Mouse (Mus musculus) lung, embryonic 15.5 days (tissue): ENCODE measurements around the gene Adamtsl5. TPM values are rescaled to one million over a fixed set of nuclear protein-coding genes. Genes with fewer than 3 reads are reported as not detected.

Experiments used
- ATAC-seq: fragments of 200-750 bp; cut with Nextera tagmentation; 2 replicates; pipeline ENCODE4 v1.8.0; 2017; ENCODE audit warnings: moderate number of reproducible peaks, borderline replicate concordance; ENCODE audit not compliant: low FRiP score, low TSS enrichment; ENCODE audit errors: extremely low read depth
- H3K27ac ChIP-seq: fragments of 300-500 bp; sonication (generic); 2 replicates; pipeline ENCODE4 v1.5.1; 2015; ENCODE audit warnings: moderate library complexity, mild to moderate bottlenecking, inconsistent platforms
- H3K27me3 ChIP-seq: fragments of 300-500 bp; sonication (generic); 2 replicates; pipeline ENCODE4 v1.6.1; 2015; ENCODE audit warnings: inconsistent platforms
- H3K36me3 ChIP-seq: fragments of 300-500 bp; sonication (generic); 2 replicates; pipeline ENCODE4 v1.6.1; 2015; ENCODE audit warnings: inconsistent platforms
- H3K4me1 ChIP-seq: fragments of 300-500 bp; sonication (generic); 2 replicates; pipeline ENCODE4 v1.6.1; 2015; ENCODE audit warnings: inconsistent platforms
- H3K4me2 ChIP-seq: fragments of 300-500 bp; sonication (generic); 2 replicates; pipeline ENCODE4 v1.6.1; 2015; ENCODE audit warnings: inconsistent platforms, mild to moderate bottlenecking, moderate library complexity
- H3K4me3 ChIP-seq: fragments of 300-500 bp; sonication (generic); 2 replicates; pipeline ENCODE4 v1.5.1; 2015; ENCODE audit warnings: mild to moderate bottlenecking, inconsistent platforms
- H3K9ac ChIP-seq: fragments of 300-500 bp; sonication (generic); 2 replicates; pipeline ENCODE4 v1.6.1; 2015; ENCODE audit warnings: inconsistent platforms
- H3K9me3 ChIP-seq: fragments of 300-500 bp; sonication (generic); 2 replicates; pipeline ENCODE4 v1.6.1; 2016; ENCODE audit warnings: inconsistent platforms
- WGBS: fragments of 180-500 bp; shearing (Covaris S2); methylation state at CpG from one replicate; pipeline ENCODE4 v1.1.7; 2015; 5-methylcytosine and 5-hydroxymethylcytosine counted together
- polyA plus RNA-seq: library from polyadenylated mRNA; unstranded; fragments of >200 nt; fragmentation: Nextera tagmentation; extraction: Ambion mirVana; gene quantifications from 2 replicates; pipeline ENCODE4 v1.2.1, GENCODE M21; 2015

Gene Adamtsl5
- polyA plus RNA-seq, 1 experiment from 2014 or later, result 3.4 TPM

DNA sequence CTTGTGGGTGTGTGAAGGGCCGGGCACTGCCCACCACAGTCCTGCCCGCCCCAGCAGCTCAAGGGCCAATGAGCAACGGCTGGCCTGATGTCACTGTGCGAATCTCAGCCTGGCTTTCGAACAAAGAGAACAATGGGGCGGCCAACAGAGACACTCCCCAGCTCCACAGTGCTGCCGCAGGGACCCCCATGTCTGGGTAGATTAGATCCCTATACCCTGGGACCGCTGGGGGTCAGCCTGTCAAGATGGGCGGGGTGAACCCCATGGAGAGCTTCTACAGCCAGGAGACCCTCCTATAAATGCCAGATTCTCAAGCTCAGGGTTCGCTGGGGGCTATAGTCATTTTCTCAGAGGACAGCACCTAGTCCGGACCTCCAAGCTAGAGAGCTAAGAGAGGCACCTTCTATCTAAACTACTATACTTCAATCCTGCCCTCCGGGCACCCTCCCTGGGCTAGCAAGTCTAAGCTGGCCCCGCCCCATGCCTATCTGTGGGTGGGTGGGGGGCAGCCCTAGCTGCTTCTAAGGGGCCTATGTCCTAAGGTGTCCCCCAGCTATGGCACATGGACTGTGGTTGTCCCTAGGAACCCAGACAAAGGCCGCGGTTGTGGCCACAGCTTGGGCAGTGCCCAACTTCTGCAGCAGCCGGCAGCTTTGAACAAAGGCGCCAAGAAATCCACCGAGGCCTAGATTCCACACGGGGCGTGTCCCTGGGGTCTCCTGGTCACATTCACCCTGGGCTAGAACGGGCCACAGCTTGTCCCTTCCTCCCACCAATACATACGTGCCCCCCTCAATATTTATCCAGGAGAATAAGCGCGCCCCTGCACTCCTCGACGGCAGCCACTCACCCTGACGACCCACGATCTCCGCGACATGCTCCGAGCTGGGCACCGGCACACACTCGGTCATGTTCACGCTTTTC lies 37.9 kb upstream of the Adamtsl5 start:
- Histone ChIP-seq H3K9me3 (no peaks in the 10 kb centered on the region), H3K4me3 (peak overlapping the region; percentile 90), H3K27me3 (no peaks in the 10 kb centered on the region), H3K4me1 (peaks cover 32% of the 10 kb centered on the region), H3K27ac (peak overlapping the region; percentile 85), H3K4me2 (peak overlapping the region; percentile 98), H3K36me3 (peaks cover 28% of the 10 kb centered on the region), H3K9ac (peak overlapping the region; percentile 96)
- under 1% methylated on average over 34 of the region's 34 CpGs for WGBS
- peak; percentile 43; the same call in 1 of the 2 replicates for ATAC-seq

DNA sequence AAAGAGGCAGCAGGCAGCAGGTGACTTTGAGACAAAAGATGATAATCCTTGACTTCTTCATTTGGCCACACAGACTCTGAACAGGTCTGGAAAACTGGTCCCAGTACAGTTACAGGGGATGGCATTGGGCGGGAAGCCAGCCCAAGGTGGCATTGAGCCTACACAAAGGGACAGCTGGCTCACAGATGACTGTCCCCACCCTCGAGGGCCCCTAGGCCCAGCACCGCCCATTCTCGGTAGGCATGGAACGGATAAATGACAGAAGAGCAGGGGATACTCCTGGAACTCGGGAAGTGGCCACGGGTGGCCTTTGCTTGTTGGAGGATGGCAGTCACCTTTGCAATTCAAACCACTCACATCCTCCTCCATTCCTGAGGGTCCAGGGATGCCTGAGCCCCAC lies 37.1 kb upstream of the Adamtsl5 start:
- ATAC-seq, result no peak
- Histone ChIP-seq H3K36me3 (peaks cover 29% of the 10 kb centered on the region), H3K4me2 (peak overlapping the region; percentile 98), H3K27me3 (no peaks in the 10 kb centered on the region), H3K27ac (0 out of 2 replicates have a peak overlapping the region, but pooled peaks have one; percentile 13), H3K4me3 (peak overlapping the region; percentile 90), H3K4me1 (peaks cover 32% of the 10 kb centered on the region), H3K9me3 (no peaks in the 10 kb centered on the region), H3K9ac (peak overlapping the region; percentile 96)
- 18% methylated on average over 7 of the region's 7 CpGs for WGBS

DNA sequence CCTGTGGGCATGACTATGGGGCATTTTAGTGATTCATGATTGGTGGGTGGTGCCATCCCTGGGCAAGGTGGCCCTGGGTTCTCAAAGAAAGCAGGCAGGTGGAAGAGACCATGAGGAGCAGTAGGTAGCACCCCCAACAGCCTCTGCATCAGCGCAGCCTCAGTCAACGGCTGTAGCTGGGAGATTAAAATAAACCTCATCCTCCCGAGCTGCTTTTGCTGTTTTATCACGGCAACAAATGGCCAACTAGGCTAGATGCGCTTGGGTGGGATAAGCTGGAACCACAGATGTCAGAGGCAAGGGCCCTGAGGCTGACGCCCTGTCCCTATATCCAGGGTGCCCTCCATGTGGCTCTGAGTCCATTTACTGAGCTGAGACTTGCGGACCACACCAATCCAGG lies 36.5 kb upstream of the Adamtsl5 start:
- Histone ChIP-seq H3K4me3 (peak overlapping the region; percentile 90), H3K9ac (peak overlapping the region; percentile 96), H3K4me2 (peak overlapping the region; percentile 98), H3K36me3 (peaks cover 34% of the 10 kb centered on the region), H3K27ac (no peak overlapping the region), H3K9me3 (no peaks in the 10 kb centered on the region), H3K4me1 (peaks cover 32% of the 10 kb centered on the region), H3K27me3 (no peaks in the 10 kb centered on the region)
- ATAC-seq, result no peak
- 69% methylated on average over 7 of the region's 7 CpGs for WGBS

DNA sequence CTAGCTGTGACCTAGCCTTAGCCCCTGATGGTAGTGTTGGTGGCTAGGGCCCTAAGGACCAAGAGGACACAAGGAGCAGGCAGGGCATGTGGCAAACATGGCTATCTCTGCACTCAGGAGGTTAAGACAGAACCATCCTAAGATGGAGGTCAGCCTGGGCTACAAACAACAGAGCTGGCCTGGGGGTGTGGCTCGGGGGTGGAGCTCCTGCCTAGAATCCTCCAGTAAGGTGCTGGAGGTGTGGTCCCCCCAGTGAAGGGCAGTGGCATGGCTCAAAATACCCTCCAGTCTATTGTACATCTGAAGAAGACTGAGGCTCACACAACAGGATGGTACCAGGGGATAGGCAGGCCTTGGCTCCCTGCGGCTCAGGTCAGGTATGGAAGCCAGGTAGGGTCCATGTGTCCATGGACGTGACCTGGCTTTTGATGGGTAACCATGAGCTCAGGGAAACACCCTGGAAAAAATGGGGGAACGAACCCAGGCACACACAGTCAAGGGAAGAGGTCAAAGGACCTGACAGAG lies 36.0 kb upstream of the Adamtsl5 start:
- Histone ChIP-seq H3K9me3 (no peaks in the 10 kb centered on the region), H3K4me3 (no peak overlapping the region), H3K27ac (no peak overlapping the region), H3K4me1 (peaks cover 32% of the 10 kb centered on the region), H3K4me2 (peak overlapping the region; percentile 98; the same call in 1 of the 2 replicates), H3K9ac (no peak overlapping the region), H3K36me3 (peaks cover 37% of the 10 kb centered on the region), H3K27me3 (no peaks in the 10 kb centered on the region)
- WGBS, result 79% methylated on average over 4 of the region's 4 CpGs
- ATAC-seq, result no peak

DNA sequence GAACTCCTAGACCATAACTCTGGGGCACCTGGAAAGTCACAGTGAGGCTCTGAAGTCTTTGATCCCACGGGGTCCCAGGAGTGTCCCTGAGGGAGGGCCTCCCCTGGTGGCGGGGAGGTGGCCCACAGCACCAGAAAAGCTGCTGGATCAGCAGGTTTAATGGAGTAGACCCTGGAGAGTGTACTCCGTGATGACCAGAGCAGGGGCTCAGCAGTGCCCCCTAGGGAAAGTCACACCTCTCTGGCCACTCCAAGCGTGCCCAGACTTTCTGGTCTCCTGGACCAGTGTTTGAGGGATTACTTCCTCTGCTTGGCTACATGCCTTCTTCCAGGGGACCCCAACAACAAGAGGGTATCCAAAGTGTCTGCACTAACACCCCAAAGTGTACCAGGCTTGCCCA lies 35.2 kb upstream of the Adamtsl5 start:
- no peak for ATAC-seq
- no peak overlapping the region for H3K4me3 ChIP-seq
- no peak overlapping the region for H3K9ac ChIP-seq
- no peak overlapping the region for H3K4me2 ChIP-seq
- WGBS, result 51% methylated on average over 4 of the region's 4 CpGs
- H3K27ac ChIP-seq, result no peak overlapping the region
- peaks cover 30% of the 10 kb centered on the region for H3K4me1 ChIP-seq
- peaks cover 37% of the 10 kb centered on the region for H3K36me3 ChIP-seq
- no peaks in the 10 kb centered on the region for H3K27me3 ChIP-seq
- H3K9me3 ChIP-seq, result no peaks in the 10 kb centered on the region

DNA sequence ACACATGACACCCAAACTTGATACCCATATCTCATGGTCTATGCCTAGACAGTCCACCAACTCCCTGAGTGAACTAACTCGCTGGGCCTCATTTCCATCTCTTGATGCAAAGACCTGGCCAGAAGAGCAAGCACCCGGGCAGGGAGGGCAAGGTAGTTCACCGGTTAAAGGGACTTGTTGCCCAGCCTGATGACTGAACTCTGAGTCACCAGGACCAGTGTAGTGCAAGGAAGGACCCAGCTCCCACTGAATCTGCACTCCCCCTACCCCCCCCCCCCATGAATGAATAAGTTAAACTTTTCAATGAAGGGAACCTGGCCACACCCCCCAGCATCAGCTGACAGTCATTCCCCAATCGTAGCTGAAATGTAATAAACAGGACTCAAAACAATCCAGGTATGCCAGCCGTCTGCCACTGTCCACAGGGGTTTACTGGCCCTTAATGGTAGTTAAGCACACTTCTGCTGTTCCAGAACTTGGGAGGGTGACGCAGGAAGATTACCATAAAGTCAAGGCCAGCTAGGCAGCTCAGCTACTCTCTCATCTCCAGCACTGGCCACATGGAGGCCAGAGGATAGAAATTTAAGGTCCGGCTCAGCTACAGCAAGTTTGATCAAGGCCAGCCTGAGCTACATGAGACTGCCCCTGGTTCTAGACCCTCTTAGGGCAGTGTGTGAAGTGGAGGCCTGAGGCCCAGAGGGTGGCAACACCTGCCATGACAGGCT lies 34.6 kb upstream of the Adamtsl5 start:
- H3K4me3 ChIP-seq, result no peak overlapping the region
- H3K4me1 ChIP-seq, result peaks cover 24% of the 10 kb centered on the region
- no peaks in the 10 kb centered on the region for H3K27me3 ChIP-seq
- no peak overlapping the region for H3K4me2 ChIP-seq
- no peak overlapping the region for H3K27ac ChIP-seq
- WGBS, result 85% methylated on average over 7 of the region's 7 CpGs
- ATAC-seq, result no peak
- no peak overlapping the region for H3K9ac ChIP-seq
- H3K36me3 ChIP-seq, result peaks cover 37% of the 10 kb centered on the region
- H3K9me3 ChIP-seq, result no peaks in the 10 kb centered on the region

DNA sequence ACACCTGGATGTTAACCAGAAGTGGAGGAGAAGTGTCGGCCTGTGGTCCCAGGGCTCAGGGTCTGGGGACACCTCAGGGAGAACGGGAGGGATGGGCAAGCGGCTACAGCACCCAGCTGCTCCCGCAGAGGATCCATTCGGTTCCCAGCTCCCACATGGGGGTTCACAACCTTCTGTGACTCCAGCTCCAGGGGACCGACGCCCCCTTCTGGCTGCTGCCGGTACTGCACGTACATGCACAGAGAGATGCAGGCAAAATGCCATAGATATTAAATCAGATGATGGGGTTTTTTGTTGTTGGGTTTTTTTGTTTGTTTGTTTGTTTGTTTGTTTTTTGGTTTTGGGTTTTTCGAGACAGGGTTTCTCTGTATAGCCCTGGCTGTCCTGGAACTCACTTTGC lies 29.5 kb upstream of the Adamtsl5 start:
- ATAC-seq, result no peak
- no peaks in the 10 kb centered on the region for H3K27me3 ChIP-seq
- H3K36me3 ChIP-seq, result peaks cover 28% of the 10 kb centered on the region
- H3K4me1 ChIP-seq, result no peaks in the 10 kb centered on the region
- H3K4me3 ChIP-seq, result no peak overlapping the region
- H3K4me2 ChIP-seq, result no peak overlapping the region
- 43% methylated on average over 10 of the region's 10 CpGs for WGBS
- no peaks in the 10 kb centered on the region for H3K9me3 ChIP-seq
- no peak overlapping the region for H3K9ac ChIP-seq
- H3K27ac ChIP-seq, result no peak overlapping the region

DNA sequence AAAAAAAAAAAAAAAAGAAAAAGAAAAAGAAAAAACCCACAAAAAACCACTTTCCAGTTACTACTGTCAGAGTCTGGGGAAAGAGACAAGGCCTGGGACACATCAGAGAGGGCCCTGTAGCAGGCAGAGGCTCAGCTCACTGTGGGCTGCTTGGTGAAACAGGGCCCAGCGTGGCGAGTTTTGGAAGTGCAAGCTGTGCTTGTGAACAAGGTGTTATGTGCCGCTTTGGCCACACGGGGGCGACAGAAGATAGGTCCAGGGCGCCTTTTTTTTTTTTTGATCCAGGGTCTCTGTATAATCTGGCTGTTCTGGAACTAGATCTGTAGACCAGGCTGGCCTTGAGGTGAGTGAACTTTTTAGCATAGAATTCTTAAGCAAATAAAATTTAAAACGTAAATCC lies 27.9 kb upstream of the Adamtsl5 start:
- H3K4me3 ChIP-seq, result no peak overlapping the region
- H3K4me1 ChIP-seq, result peaks cover 9% of the 10 kb centered on the region; the same call in 1 of the 2 replicates
- H3K4me2 ChIP-seq, result no peak overlapping the region
- H3K9ac ChIP-seq, result no peak overlapping the region
- ATAC-seq, result no peak
- H3K27me3 ChIP-seq, result no peaks in the 10 kb centered on the region
- WGBS, result 4% methylated on average over 7 of the region's 7 CpGs
- H3K9me3 ChIP-seq, result no peaks in the 10 kb centered on the region
- no peak overlapping the region for H3K27ac ChIP-seq
- H3K36me3 ChIP-seq, result peaks cover 15% of the 10 kb centered on the region

DNA sequence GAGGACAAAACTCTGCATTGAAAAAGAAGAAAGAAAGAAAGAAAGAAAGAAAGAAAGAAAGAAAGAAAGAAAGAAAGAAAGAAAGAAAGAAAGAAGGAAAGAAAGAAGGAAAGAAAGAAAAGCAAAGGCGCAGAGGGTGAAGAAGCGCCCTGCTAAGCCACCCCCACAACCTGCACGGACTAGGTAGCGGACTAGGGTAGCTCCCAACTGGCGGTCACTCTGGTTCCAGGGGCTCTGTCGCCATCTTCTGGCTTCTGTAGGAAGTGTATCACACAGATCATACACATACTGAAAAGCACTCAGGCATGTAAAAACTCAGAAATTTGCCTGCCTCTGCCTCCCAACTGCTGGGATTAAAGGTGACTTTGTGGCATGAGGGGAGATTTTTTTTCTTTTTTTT lies 25.9 kb upstream of the Adamtsl5 start:
- no peaks in the 10 kb centered on the region for H3K27me3 ChIP-seq
- no peak overlapping the region for H3K9ac ChIP-seq
- no peak for ATAC-seq
- no peaks in the 10 kb centered on the region for H3K9me3 ChIP-seq
- no peaks in the 10 kb centered on the region for H3K36me3 ChIP-seq
- H3K27ac ChIP-seq, result no peak overlapping the region
- H3K4me1 ChIP-seq, result peaks cover 9% of the 10 kb centered on the region; the same call in 1 of the 2 replicates
- H3K4me2 ChIP-seq, result no peak overlapping the region
- 25% methylated on average over 6 of the region's 6 CpGs for WGBS
- H3K4me3 ChIP-seq, result no peak overlapping the region

DNA sequence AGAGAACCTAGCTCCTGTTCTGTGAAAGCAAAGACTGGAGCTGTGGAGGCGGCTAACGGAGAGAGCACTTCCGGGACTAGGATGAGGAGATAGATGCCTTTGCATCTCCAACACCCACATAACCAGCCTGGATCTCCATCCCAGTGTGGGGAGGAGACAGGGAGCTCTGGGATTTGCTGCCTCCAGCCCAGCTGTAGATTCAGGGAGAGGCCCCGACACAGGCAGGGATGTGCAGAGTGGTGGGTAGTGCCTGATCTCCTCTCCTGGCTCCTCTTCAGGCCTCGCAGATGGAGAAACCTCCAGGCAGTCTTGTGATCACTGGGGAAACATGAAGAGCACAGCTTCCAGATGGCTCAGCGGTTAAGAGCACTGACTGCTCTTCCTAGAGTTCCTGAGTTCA lies 24.5 kb upstream of the Adamtsl5 start:
- no peak for ATAC-seq
- H3K9ac ChIP-seq, result no peak overlapping the region
- WGBS, result 79% methylated on average over 6 of the region's 6 CpGs
- H3K9me3 ChIP-seq, result no peaks in the 10 kb centered on the region
- no peak overlapping the region for H3K4me2 ChIP-seq
- no peaks in the 10 kb centered on the region for H3K27me3 ChIP-seq
- peaks cover 9% of the 10 kb centered on the region; the same call in 1 of the 2 replicates for H3K4me1 ChIP-seq
- no peak overlapping the region for H3K4me3 ChIP-seq
- H3K36me3 ChIP-seq, result no peaks in the 10 kb centered on the region
- no peak overlapping the region for H3K27ac ChIP-seq

DNA sequence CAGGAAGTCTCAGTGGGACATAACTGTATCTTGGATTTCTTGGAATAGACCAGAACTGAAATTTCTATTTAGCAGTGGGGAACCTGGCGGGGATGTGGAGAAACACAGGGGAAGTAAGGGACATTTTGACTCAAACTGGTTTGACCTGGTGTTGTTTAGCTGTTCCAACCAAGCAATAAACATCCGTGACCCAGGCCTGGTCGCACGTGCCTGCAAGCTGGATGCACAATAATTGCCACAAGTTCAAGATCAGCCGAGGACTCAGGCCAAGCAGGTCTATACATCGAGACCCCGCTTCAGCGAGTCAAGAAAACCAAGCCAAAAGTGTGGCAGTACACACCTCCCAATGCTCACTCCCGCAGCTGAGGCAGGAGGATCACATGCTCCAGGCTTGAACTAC lies 23.8 kb upstream of the Adamtsl5 start:
- no peak for ATAC-seq
- H3K4me3 ChIP-seq, result no peak overlapping the region

More for the DNA sequence above, 23.8 kb upstream of the Adamtsl5 start:
- Histone ChIP-seq H3K36me3 (no peaks in the 10 kb centered on the region), H3K9ac (no peak overlapping the region), H3K4me1 (peaks cover 9% of the 10 kb centered on the region; the same call in 1 of the 2 replicates), H3K27ac (no peak overlapping the region; the same call in 1 of the 2 replicates), H3K9me3 (no peaks in the 10 kb centered on the region), H3K4me2 (no peak overlapping the region), H3K27me3 (no peaks in the 10 kb centered on the region)
- WGBS, result 50% methylated on average over 9 of the region's 9 CpGs
